Mouse (Mus musculus) intestine, embryonic 15.5 days (tissue): ENCODE data around the gene Snx17. TPM values are rescaled to one million over a fixed set of nuclear protein-coding genes. Genes with fewer than 3 reads are reported as not detected.

Source experiments
- ATAC-seq: fragments of 200-750 bp; cut with Nextera tagmentation; 2 replicates; pipeline ENCODE4 v1.8.0; 2017; ENCODE audit warnings: moderate TSS enrichment, moderate library complexity
- H3K27ac ChIP-seq: fragments of 300-500 bp; sonication (generic); 2 replicates; pipeline ENCODE4 v1.5.1; 2015; ENCODE audit warnings: mild to moderate bottlenecking, inconsistent platforms
- H3K27me3 ChIP-seq: fragments of 300-500 bp; sonication (generic); replicated peaks from 2 replicates; pipeline ENCODE4 v1.6.1; 2015; ENCODE audit warnings: inconsistent platforms
- H3K36me3 ChIP-seq: fragments of 300-500 bp; sonication (generic); 2 replicates; pipeline ENCODE4 v1.6.1; 2015; ENCODE audit warnings: inconsistent platforms
- H3K4me1 ChIP-seq: fragments of 300-500 bp; sonication (generic); replicated peaks from 2 replicates; pipeline ENCODE4 v1.6.1; 2015; ENCODE audit warnings: inconsistent platforms
- H3K4me2 ChIP-seq: fragments of 300-500 bp; sonication (generic); replicated peaks from 2 replicates; pipeline ENCODE4 v1.6.1; 2015; ENCODE audit warnings: mild to moderate bottlenecking, inconsistent platforms
- H3K4me3 ChIP-seq: fragments of 300-500 bp; sonication (generic); replicated peaks from 2 replicates; pipeline ENCODE4 v1.5.1; 2015; ENCODE audit warnings: inconsistent platforms
- H3K9ac ChIP-seq: fragments of 300-500 bp; sonication (generic); 2 replicates; pipeline ENCODE4 v1.6.1; 2015; ENCODE audit warnings: inconsistent platforms
- H3K9me3 ChIP-seq: fragments of 300-500 bp; sonication (generic); 2 replicates; pipeline ENCODE4 v1.6.1; 2016; ENCODE audit warnings: inconsistent platforms
- WGBS: fragments of 180-500 bp; shearing (Covaris S2); methylation state at CpG from one replicate; pipeline ENCODE4 v1.1.7; 2015; 5-methylcytosine and 5-hydroxymethylcytosine counted together
- polyA plus RNA-seq: library from polyadenylated mRNA; unstranded; fragments of >200 nt; fragmentation: Nextera tagmentation; extraction: Ambion mirVana; gene quantifications from 2 replicates; pipeline ENCODE4 v1.2.1, GENCODE M21; 2015

The Snx17 gene
- polyA plus RNA-seq, 1 experiment from 2014 or later, result 131 TPM

GRCm38 (mm10) chr5:31183678-31184077 is 9.3 kb upstream of the Snx17 start:
- Histone ChIP-seq H3K4me1 (no peaks in the 10 kb centered on the region), H3K27me3 (no peaks in the 10 kb centered on the region), H3K4me3 (no peak overlapping the region), H3K36me3 (peaks cover 16% of the 10 kb centered on the region), H3K9me3 (no peaks in the 10 kb centered on the region), H3K4me2 (no peak overlapping the region), H3K27ac (no peak overlapping the region), H3K9ac (no peak overlapping the region)
- no peak for ATAC-seq
- 60% methylated on average over 4 of the region's 4 CpGs for WGBS

- H3K9me3 ChIP-seq, result no peaks in the 10 kb centered on the region
- no peak overlapping the region for H3K27ac ChIP-seq
- no peaks in the 10 kb centered on the region for H3K27me3 ChIP-seq
- 75% methylated on average over 4 of the region's 4 CpGs for WGBS
- H3K4me3 ChIP-seq, result no peak overlapping the region
- H3K9ac ChIP-seq, result no peak overlapping the region
- peaks cover 10% of the 10 kb centered on the region; the same call in 1 of the 2 replicates for H3K4me1 ChIP-seq
- no peak for ATAC-seq
- no peak overlapping the region for H3K4me2 ChIP-seq
- H3K36me3 ChIP-seq, result peaks cover 33% of the 10 kb centered on the region
Measured at GRCm38 (mm10) chr5:31188223-31188840, 4.7 kb upstream of the Snx17 start.

GRCm38 (mm10) chr5:31190201-31190600 is 2.8 kb upstream of the Snx17 start:
- Histone ChIP-seq H3K4me2 (no peak overlapping the region), H3K27me3 (no peaks in the 10 kb centered on the region), H3K9me3 (no peaks in the 10 kb centered on the region), H3K4me3 (no peak overlapping the region), H3K36me3 (peaks cover 34% of the 10 kb centered on the region), H3K9ac (no peak overlapping the region), H3K4me1 (peaks cover 17% of the 10 kb centered on the region; the same call in 1 of the 2 replicates), H3K27ac (no peak overlapping the region)
- no peak for ATAC-seq
- 88% methylated on average over 9 of the region's 9 CpGs for WGBS

GRCm38 (mm10) chr5:31192045-31192938 is 735 bp upstream of the Snx17 start:
- peaks cover 49% of the 10 kb centered on the region for H3K36me3 ChIP-seq

GRCm38 (mm10) chr5:31193631-31194281 is 729 bp downstream of the Snx17 start:
- no peaks in the 10 kb centered on the region for H3K9me3 ChIP-seq
- no peaks in the 10 kb centered on the region for H3K27me3 ChIP-seq
- H3K27ac ChIP-seq, result peak overlapping the region; percentile 81
- H3K4me3 ChIP-seq, result peak overlapping the region; percentile 67
- peak overlapping the region; percentile 93 for H3K9ac ChIP-seq
- no peak for ATAC-seq
- peaks cover 51% of the 10 kb centered on the region for H3K36me3 ChIP-seq
- H3K4me2 ChIP-seq, result peak overlapping the region; percentile 80
- H3K4me1 ChIP-seq, result peaks cover 17% of the 10 kb centered on the region; the same call in 1 of the 2 replicates
- 10% methylated on average over 25 of the region's 25 CpGs for WGBS

More at GRCm38 (mm10) chr5:31192045-31192938, 735 bp upstream of the Snx17 start:
- peak overlapping the region; percentile 80 for H3K4me2 ChIP-seq
- ATAC-seq, result peak; percentile 81
- peak overlapping the region; percentile 67 for H3K4me3 ChIP-seq
- no peaks in the 10 kb centered on the region for H3K27me3 ChIP-seq
- H3K9me3 ChIP-seq, result no peaks in the 10 kb centered on the region
- H3K9ac ChIP-seq, result peak overlapping the region; percentile 93
- H3K4me1 ChIP-seq, result peaks cover 17% of the 10 kb centered on the region; the same call in 1 of the 2 replicates
- peak overlapping the region; percentile 87 for H3K27ac ChIP-seq
- WGBS, result 11% methylated on average over 42 of the region's 42 CpGs

- Histone ChIP-seq H3K9me3 (no peaks in the 10 kb centered on the region), H3K27ac (no peak overlapping the region), H3K27me3 (no peaks in the 10 kb centered on the region), H3K4me1 (peaks cover 17% of the 10 kb centered on the region; the same call in 1 of the 2 replicates), H3K9ac (no peak overlapping the region), H3K36me3 (peaks cover 54% of the 10 kb centered on the region), H3K4me3 (peak overlapping the region; percentile 67; the same call in 1 of the 2 replicates), H3K4me2 (peak overlapping the region; percentile 80; the same call in 1 of the 2 replicates)
- no peak for ATAC-seq
- 89% methylated on average over 16 of the region's 16 CpGs for WGBS
Measured at GRCm38 (mm10) chr5:31194486-31195485, 1.8 kb downstream of the Snx17 start.

- Histone ChIP-seq H3K4me1 (peaks cover 23% of the 10 kb centered on the region), H3K9me3 (0 out of 2 replicates have a peak, but pooled peaks cover 4% of the 10 kb centered on the region), H3K4me2 (no peak overlapping the region), H3K27me3 (no peaks in the 10 kb centered on the region), H3K36me3 (peaks cover 58% of the 10 kb centered on the region), H3K9ac (no peak overlapping the region), H3K27ac (no peak overlapping the region), H3K4me3 (no peak overlapping the region)
- no peak for ATAC-seq
- 88% methylated on average over 4 of the region's 4 CpGs for WGBS
Measured at GRCm38 (mm10) chr5:31195671-31196070, 2.6 kb downstream of the Snx17 start.

GRCm38 (mm10) chr5:31196207-31196606 is 3.2 kb downstream of the Snx17 start:
- Histone ChIP-seq H3K4me2 (no peak overlapping the region), H3K9ac (no peak overlapping the region), H3K4me1 (peaks cover 26% of the 10 kb centered on the region), H3K36me3 (peaks cover 52% of the 10 kb centered on the region), H3K9me3 (0 out of 2 replicates have a peak, but pooled peaks cover 4% of the 10 kb centered on the region), H3K27ac (no peak overlapping the region), H3K27me3 (no peaks in the 10 kb centered on the region), H3K4me3 (no peak overlapping the region)
- no peak for ATAC-seq
- WGBS, result 92% methylated on average over 10 of the region's 10 CpGs

GRCm38 (mm10) chr5:31197072-31197471 is 4.0 kb downstream of the Snx17 start:
- Histone ChIP-seq H3K9ac (no peak overlapping the region), H3K4me2 (no peak overlapping the region), H3K4me3 (no peak overlapping the region), H3K4me1 (peaks cover 20% of the 10 kb centered on the region), H3K27ac (no peak overlapping the region), H3K9me3 (0 out of 2 replicates have a peak, but pooled peaks cover 4% of the 10 kb centered on the region), H3K27me3 (no peaks in the 10 kb centered on the region), H3K36me3 (peaks cover 52% of the 10 kb centered on the region)
- ATAC-seq, result no peak
- WGBS, result 95% methylated on average over 12 of the region's 12 CpGs

- Histone ChIP-seq H3K4me2 (no peak overlapping the region), H3K9ac (no peak overlapping the region), H3K27ac (no peak overlapping the region), H3K36me3 (peaks cover 57% of the 10 kb centered on the region), H3K4me1 (peaks cover 22% of the 10 kb centered on the region), H3K27me3 (no peaks in the 10 kb centered on the region), H3K9me3 (0 out of 2 replicates have a peak, but pooled peaks cover 4% of the 10 kb centered on the region), H3K4me3 (no peak overlapping the region)
- ATAC-seq, result no peak
- WGBS, result 81% methylated on average over 9 of the region's 9 CpGs
Measured at GRCm38 (mm10) chr5:31198170-31198569, 5.1 kb downstream of the Snx17 start.
